Mouse (Mus musculus) liver, postnatal 0 days (tissue): ENCODE data around the gene Rdh16. TPM values are rescaled to one million over a fixed set of nuclear protein-coding genes. Genes with fewer than 3 reads are reported as not detected.

Source experiments
- ATAC-seq: fragments of 200-750 bp; cut with Nextera tagmentation; 2 replicates; pipeline ENCODE4 v1.8.0; 2017; ENCODE audit warnings: mild to moderate bottlenecking, moderate library complexity
- DNase-seq: peaks from one replicate; pipeline ENCODE4 v3.0.0-alpha.2; 2016
- H3K27ac ChIP-seq: fragments of 300-500 bp; sonication (generic); 2 replicates; pipeline ENCODE4 v1.5.1; 2014; ENCODE audit warnings: antibody characterized with exemption, moderate library complexity, mild to moderate bottlenecking, low read depth
- H3K27me3 ChIP-seq: fragments of 300-500 bp; sonication (generic); 2 replicates; pipeline ENCODE4 v1.6.1; 2014; ENCODE audit warnings: low read length, control low read depth, mixed read lengths; ENCODE audit not compliant: insufficient read depth
- H3K36me3 ChIP-seq: fragments of 300-500 bp; sonication (generic); replicated peaks from 2 replicates; pipeline ENCODE4 v1.6.1; 2014; ENCODE audit warnings: mild to moderate bottlenecking, control low read depth, low read length, moderate library complexity, mixed read lengths; ENCODE audit not compliant: insufficient read depth
- H3K4me1 ChIP-seq: fragments of 300-500 bp; sonication (generic); 2 replicates; pipeline ENCODE4 v1.6.1; 2014; ENCODE audit warnings: antibody characterized with exemption, mild to moderate bottlenecking, control low read depth; ENCODE audit not compliant: insufficient read depth
- H3K4me2 ChIP-seq: fragments of 300-500 bp; sonication (generic); 2 replicates; pipeline ENCODE4 v1.6.1; 2014; ENCODE audit warnings: low read depth, mild to moderate bottlenecking, low read length, moderate library complexity, mixed read lengths
- H3K4me3 ChIP-seq: fragments of 300-500 bp; sonication (generic); 2 replicates; pipeline ENCODE4 v1.5.1; 2014; ENCODE audit warnings: low read depth, low read length
- H3K9ac ChIP-seq: fragments of 300-500 bp; sonication (generic); replicated peaks from 2 replicates; pipeline ENCODE4 v1.6.1; 2014; ENCODE audit warnings: mild to moderate bottlenecking, moderate library complexity
- H3K9me3 ChIP-seq: fragments of 300-500 bp; sonication (generic); 2 replicates; pipeline ENCODE4 v1.6.1; 2016; ENCODE audit warnings: mild to moderate bottlenecking, control low read depth, low read length, mixed read lengths
- CTCF ChIP-seq: sonication (generic); IDR thresholded peaks from 2 replicates; pipeline ENCODE4 v1.5.1; 2016; ENCODE audit warnings: antibody characterized with exemption, low read depth
- EP300 ChIP-seq: IDR thresholded peaks from 2 replicates; pipeline ENCODE4 v1.6.1; 2016; ENCODE audit warnings: antibody characterized with exemption, low read depth, mild to moderate bottlenecking
- WGBS: fragments of 180-500 bp; shearing (Covaris S2); extraction: QIAGEN DNeasy Blood & Tissue Kit; methylation state at CpG from one replicate; pipeline ENCODE4 v1.1.7; 2014; ENCODE audit not compliant: insufficient replicate concordance; 5-methylcytosine and 5-hydroxymethylcytosine counted together
- polyA plus RNA-seq: library from polyadenylated mRNA; unstranded; fragments of >200 nt; fragmentation: Nextera tagmentation; extraction: Ambion mirVana; gene quantifications from 2 replicates; pipeline ENCODE4 v1.2.1, GENCODE M21; 2015

The Rdh16 gene
- polyA plus RNA-seq, result 0.59 and 0.70 TPM in 2 replicates

DNA sequence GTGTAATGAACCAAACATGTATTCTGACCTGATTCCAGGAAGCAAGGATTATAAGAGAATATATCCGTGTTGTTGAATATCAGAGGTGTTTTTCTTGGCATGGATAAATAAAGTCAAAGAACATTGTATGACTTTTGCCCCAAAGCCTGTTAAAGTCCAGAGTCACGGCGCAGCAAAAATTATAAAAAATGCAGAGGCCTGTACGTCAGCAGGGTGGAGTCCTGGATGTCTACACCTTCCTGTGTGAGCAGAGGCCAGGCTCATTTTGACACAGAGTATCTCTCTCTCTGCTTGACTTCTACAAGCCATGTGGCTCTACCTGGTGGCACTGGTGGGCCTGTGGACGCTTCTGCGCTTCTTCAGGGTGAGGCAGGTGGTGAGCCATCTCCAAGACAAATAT lies at the start of gene Rdh16:
Rdh16 (plus strand) TSS at position 262 of the 400 bp plus-strand sequence.
- H3K27ac ChIP-seq, result no peak within 1 kb of the TSS
- ATAC-seq (peak; percentile 54; the same call in 1 of the 2 replicates), DNase-seq (no peak)
- no peak within 1 kb of the TSS for H3K4me2 ChIP-seq
- H3K9ac ChIP-seq, result no peak within 1 kb of the TSS
- H3K9me3 ChIP-seq, result no peaks in the 10 kb centered on the region
- TF ChIP-seq CTCF (no peak), EP300 (no peak)
- H3K4me3 ChIP-seq, result no peak within 1 kb of the TSS
- no peaks in the 10 kb centered on the region for H3K4me1 ChIP-seq
- H3K27me3 ChIP-seq, result no peaks in the 10 kb centered on the region
- H3K36me3 ChIP-seq, result no peaks in the 10 kb centered on the region
- 73% methylated on average over 6 of the region's 6 CpGs for WGBS

DNA sequence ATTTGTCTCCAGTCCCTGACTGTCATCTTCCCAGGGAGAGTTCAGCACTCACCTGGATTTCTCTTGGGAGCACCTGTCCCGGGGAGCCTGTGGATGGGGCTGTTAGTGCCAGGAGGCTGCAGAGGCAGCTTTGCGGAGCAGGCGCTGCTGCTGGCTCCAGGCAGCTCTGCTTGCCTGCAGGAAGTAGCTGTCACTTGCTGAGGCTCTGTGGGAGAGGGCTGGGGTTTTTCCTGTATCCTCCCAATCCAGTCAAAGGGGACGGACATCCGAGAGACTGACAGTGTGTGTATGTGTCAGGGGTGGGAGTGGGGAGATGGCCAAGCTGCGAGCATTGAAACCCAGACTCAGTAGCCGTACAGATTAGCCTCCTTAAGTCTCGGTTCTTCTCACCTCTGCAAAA lies 49.4 kb upstream of the Rdh16 start, which contains the start of gene Gpr182:
Gpr182 (minus strand) TSS at position 185 of the 400 bp plus-strand sequence.
- Histone ChIP-seq H3K9ac (peak within 1 kb of the TSS; percentile 52), H3K27ac (peak within 1 kb of the TSS; percentile 93), H3K4me2 (peak within 1 kb of the TSS; percentile 53), H3K9me3 (no peaks in the 10 kb centered on the region), H3K27me3 (no peaks in the 10 kb centered on the region), H3K36me3 (peaks cover 7% of the 10 kb centered on the region), H3K4me3 (peak within 1 kb of the TSS; percentile 24), H3K4me1 (peaks cover 40% of the 10 kb centered on the region)
- peak; percentile 29; the same call in 1 of the 2 replicates for TF ChIP-seq EP300
- TF ChIP-seq CTCF, result no peak
- no peak for DNase-seq
- WGBS, result 32% methylated on average over 8 of the region's 8 CpGs
- no peak for ATAC-seq

DNA sequence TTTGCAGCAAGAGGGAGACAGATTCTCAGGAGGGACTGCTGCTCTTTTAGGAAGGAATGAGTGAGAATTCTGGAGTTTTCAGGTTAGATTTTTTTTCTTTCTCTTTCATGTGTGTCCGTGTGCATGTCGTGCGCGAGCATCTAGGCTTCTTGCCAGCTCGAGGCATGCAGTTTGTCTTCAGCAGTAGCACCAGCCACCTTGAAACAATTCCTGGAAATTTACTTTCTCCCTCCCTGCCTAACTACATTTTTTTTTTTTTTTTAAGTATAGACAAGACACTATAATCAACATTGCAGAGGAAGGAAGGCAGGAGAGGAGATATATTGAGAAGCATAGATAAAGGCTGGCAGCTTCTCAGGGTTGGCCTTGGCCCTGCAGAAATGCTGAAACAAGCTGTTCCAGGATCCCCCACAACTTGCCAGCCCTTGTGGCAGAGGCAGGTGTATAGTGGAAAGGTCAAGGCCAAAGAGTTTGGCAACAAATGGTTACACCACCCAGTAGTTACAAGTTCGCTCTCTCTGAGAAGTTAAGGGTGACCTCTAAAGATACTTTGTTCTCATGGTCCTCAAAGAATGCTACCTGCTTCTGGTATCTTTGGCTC lies 46.3 kb upstream of the Rdh16 start:
- Histone ChIP-seq H3K4me3 (no peak overlapping the region), H3K27ac (peak overlapping the region; percentile 68), H3K9ac (no peak overlapping the region), H3K27me3 (no peaks in the 10 kb centered on the region), H3K4me1 (peaks cover 37% of the 10 kb centered on the region), H3K4me2 (no peak overlapping the region; the same call in 1 of the 2 replicates), H3K9me3 (no peaks in the 10 kb centered on the region), H3K36me3 (no peaks in the 10 kb centered on the region)
- no peak for TF ChIP-seq CTCF
- TF ChIP-seq EP300, result peak; percentile 59; the same call in 1 of the 2 replicates
- WGBS, result 48% methylated on average over 6 of the region's 6 CpGs
- peak; percentile 31; the same call in 1 of the 2 replicates for ATAC-seq
- no peak for DNase-seq

DNA sequence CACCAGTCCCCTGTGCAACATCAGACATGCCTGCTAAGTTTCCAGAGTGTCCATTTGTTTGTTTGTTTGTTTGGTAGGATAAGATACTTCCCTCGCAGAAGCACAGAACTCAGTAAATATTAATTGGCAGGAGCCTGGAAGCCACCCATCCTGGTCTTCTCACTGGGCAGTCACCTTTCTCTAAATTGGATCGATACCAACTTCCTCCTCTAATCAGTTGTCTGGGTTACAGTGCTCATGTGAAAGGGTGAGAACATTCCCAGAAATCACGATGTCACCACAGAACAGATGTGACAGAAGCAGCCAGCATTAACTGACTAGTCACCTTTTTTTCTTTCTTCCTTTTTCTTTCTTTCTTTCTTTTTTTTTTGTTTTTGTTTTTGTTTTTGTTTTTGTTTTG lies 45.7 kb upstream of the Rdh16 start:
- no peaks in the 10 kb centered on the region for H3K27me3 ChIP-seq
- peak; percentile 14; the same call in 1 of the 2 replicates for ATAC-seq
- 34% methylated on average over 3 of the region's 3 CpGs for WGBS
- H3K36me3 ChIP-seq, result no peaks in the 10 kb centered on the region
- H3K4me2 ChIP-seq, result no peak overlapping the region
- H3K4me3 ChIP-seq, result no peak overlapping the region
- no peaks in the 10 kb centered on the region for H3K9me3 ChIP-seq
- DNase-seq, result no peak
- H3K4me1 ChIP-seq, result peaks cover 32% of the 10 kb centered on the region
- H3K27ac ChIP-seq, result peak overlapping the region; percentile 68
- no peak overlapping the region for H3K9ac ChIP-seq
- TF ChIP-seq CTCF (no peak), EP300 (no peak)

DNA sequence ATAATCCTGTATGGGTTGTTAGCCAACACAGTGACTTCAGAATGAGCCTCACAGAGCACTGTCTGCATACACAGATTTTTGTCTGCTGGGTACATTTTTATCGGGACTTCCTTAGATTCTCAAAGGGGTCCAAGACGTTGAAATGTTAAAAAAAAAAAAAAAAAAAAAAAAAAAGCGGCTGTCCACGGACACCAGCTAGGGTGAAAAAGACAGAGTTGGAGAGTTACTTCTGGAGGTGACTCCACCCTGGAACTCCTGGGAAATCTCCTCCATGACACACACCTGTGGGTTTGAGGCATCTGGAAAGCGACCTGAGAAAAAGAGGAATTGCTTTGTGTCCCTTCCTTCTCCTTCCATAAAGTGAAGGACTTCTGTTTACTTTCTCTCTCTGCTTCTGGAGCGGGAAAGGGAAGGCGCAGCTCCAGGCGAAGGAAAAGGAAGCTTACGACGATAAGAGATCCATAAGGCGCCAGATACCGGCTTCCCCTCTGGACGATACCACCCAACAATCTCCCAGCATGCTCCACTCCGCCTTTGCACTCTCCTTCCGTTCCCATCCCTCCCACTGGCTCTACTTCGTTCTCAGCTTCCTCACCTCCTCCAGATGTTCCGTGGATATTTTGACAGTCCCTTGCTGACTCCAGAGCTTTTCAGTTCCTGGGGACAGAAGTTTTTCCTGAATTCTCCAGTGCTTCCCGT lies 45.0 kb upstream of the Rdh16 start:
- peak overlapping the region; percentile 68 for H3K27ac ChIP-seq
- ATAC-seq, result peak; percentile 22; the same call in 1 of the 2 replicates
- WGBS, result 30% methylated on average over 18 of the region's 18 CpGs

More for the DNA sequence above, 45.0 kb upstream of the Rdh16 start:
- Histone ChIP-seq H3K4me3 (peak overlapping the region; percentile 11; the same call in 1 of the 2 replicates), H3K4me2 (peak overlapping the region; percentile 56), H3K27me3 (no peaks in the 10 kb centered on the region), H3K9ac (peak overlapping the region; percentile 39; the same call in 1 of the 2 replicates), H3K36me3 (no peaks in the 10 kb centered on the region), H3K4me1 (peaks cover 33% of the 10 kb centered on the region), H3K9me3 (no peaks in the 10 kb centered on the region)
- TF ChIP-seq EP300, result peak; percentile 61
- no peak for TF ChIP-seq CTCF
- no peak for DNase-seq
